Mouse (Mus musculus): ENCODE data around the gene Mthfr. TPM values are rescaled to one million over a fixed set of nuclear protein-coding genes. Genes with fewer than 3 reads are reported as not detected.
A peak's percentile ranks its signal among the peaks of the same experiment; 100 is the strongest.

The Mthfr gene
- polyA plus RNA-seq, 1 experiment from 2014 or later: 23.2 TPM

DNA sequence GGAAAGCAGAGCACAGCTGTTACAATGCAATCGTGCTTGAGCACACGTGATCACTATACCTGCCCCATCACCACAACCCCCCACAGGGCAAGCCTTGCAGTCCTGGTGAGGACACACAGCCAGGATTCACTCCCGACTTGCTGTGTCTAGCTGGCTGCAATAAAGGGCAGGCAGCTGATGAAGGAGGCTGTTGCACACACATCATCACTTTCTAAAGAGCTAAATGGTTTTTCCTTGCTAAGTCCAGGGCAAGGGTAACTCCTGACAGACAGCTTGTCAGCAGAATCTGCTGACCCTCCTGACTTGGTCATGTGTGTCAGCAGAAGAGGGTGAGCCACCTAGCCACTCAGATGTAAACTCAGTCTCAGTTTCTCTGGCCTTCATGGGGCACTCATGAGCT lies 21.9 kb upstream of the Mthfr start:
- Histone ChIP-seq H3K4me2 (no peak overlapping the region), H3K9me3 (no peaks in the 10 kb centered on the region), H3K4me1 (no peaks in the 10 kb centered on the region), H3K27me3 (replicated peaks) (no peaks in the 10 kb centered on the region), H3K9ac (no peak overlapping the region), H3K4me3 (no peak overlapping the region), H3K36me3 (replicated peaks) (peaks cover 89% of the 10 kb centered on the region), H3K27ac (no peak overlapping the region)
- WGBS: 81% methylated on average over 3 of the region's 3 CpGs
- no peak for ATAC-seq (replicated peaks)

DNA sequence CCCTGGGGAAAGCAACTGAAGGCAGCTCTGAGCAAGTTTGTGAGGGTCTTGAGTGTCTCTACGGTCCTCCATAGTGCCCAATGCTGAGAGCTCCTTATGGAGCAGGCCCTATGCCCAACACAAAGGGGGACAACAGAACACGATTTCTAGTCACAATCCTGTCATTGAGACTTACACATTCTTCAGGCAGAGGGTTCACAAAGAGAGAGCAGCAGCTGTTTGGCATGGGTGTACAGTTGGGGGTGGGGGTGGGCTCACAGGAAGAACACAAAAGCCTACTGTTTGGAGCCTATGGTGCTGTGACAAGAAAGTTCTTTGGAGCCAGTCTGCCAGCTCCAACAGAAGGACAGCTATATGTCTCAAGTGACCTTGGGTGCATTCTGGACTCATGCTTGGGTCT lies 20.5 kb upstream of the Mthfr start:
- Histone ChIP-seq H3K27ac (peak overlapping the region; percentile 43; the same call in 1 of the 2 replicates), H3K4me3 (no peak overlapping the region), H3K36me3 (replicated peaks) (peaks cover 89% of the 10 kb centered on the region), H3K4me2 (no peak overlapping the region), H3K27me3 (replicated peaks) (no peaks in the 10 kb centered on the region), H3K9ac (no peak overlapping the region), H3K9me3 (no peaks in the 10 kb centered on the region), H3K4me1 (no peaks in the 10 kb centered on the region)
- ATAC-seq (replicated peaks): peak; percentile 27; the same call in 1 of the 2 replicates
- WGBS: 39% methylated on average over 2 of the region's 2 CpGs

DNA sequence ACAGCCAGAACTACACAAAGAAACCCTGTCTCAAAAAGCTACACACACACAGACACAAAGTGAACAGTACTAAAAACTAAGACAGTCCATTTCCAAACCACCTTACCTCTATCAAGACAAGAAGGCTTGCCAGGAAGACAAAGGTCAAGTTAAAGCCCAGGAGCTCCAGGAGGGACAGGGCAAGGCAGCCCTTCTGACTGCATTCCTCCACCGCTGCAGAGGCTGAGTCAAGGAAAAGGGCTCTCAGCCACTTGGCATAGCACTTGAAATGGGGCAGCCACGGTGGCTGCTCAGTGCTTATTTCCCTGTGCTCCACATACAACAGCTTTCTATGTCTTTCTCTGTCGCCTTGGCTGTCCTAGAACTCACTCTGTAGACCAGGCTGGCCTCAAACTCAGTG lies 14.9 kb upstream of the Mthfr start:
- no peaks in the 10 kb centered on the region for H3K27me3 ChIP-seq (replicated peaks)
- H3K9me3 ChIP-seq: no peaks in the 10 kb centered on the region
- 92% methylated on average over 3 of the region's 3 CpGs for WGBS
- H3K27ac ChIP-seq: no peak overlapping the region
- H3K36me3 ChIP-seq (replicated peaks): peaks cover 75% of the 10 kb centered on the region
- no peak overlapping the region for H3K4me2 ChIP-seq
- H3K4me3 ChIP-seq: no peak overlapping the region
- 0 out of 2 replicates have a peak, but pooled peaks cover 3% of the 10 kb centered on the region for H3K4me1 ChIP-seq
- no peak for ATAC-seq (replicated peaks)
- no peak overlapping the region for H3K9ac ChIP-seq

GRCm38 (mm10) chr4:148029297-148029696 lies 9.6 kb upstream of the Mthfr start:
- Histone ChIP-seq H3K36me3 (replicated peaks) (peaks cover 38% of the 10 kb centered on the region), H3K4me2 (no peak overlapping the region), H3K4me1 (0 out of 2 replicates have a peak, but pooled peaks cover 8% of the 10 kb centered on the region), H3K9ac (no peak overlapping the region), H3K4me3 (no peak overlapping the region), H3K9me3 (no peaks in the 10 kb centered on the region), H3K27me3 (replicated peaks) (no peaks in the 10 kb centered on the region), H3K27ac (no peak overlapping the region)
- no peak for ATAC-seq (replicated peaks)
- 93% methylated on average over 7 of the region's 7 CpGs for WGBS

DNA sequence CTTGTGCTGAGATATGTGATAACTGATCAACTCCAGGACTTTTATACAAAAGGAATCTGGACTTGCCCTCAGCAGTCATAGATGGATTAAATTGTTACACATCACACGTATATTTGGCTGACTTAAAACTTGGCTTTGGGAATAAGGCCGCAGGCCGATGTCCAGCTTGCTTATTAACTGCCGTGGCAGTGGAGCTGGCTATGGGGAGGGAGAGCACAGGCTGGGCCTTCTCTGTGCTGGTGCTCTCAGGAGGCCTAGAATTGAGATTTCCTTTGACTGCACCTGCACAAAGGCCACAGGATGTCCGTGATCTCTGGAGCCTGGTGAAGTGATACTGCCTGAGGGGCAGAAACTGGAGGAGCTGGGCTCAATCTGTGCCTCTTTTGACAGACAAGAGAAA lies 8.4 kb upstream of the Mthfr start:
- WGBS: 85% methylated on average over 5 of the region's 5 CpGs
- Histone ChIP-seq H3K27ac (no peak overlapping the region), H3K4me1 (peaks cover 10% of the 10 kb centered on the region), H3K27me3 (replicated peaks) (no peaks in the 10 kb centered on the region), H3K4me2 (no peak overlapping the region), H3K9me3 (no peaks in the 10 kb centered on the region), H3K4me3 (no peak overlapping the region), H3K9ac (no peak overlapping the region), H3K36me3 (replicated peaks) (peaks cover 28% of the 10 kb centered on the region; the same call in 1 of the 2 replicates)
- ATAC-seq (replicated peaks): no peak

DNA sequence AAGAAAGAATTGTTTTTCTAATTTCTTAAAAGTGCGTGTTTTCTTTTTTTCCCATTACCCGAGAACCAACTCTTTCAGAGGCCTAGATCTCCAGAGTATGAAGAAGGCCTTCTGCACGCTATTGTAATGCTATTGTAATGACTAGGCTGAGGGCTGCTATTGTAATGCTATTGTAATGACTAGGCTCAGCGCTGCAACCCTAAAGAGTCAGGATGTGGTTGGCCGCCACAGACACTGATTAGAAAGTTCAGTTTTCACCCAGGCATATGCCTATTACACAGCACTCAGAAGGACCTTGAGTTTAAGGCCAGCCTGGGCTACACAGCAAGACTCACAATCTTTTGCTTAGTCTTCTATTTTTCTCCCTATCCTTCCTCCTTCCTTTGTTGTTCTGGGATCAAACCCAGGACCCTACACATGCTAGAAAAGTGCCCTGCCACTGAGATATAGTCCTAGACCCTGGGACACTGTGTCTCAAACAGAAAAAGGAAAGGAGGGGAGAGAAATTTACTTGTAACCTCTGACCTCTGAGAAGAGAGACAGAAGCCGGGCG lies 4.9 kb upstream of the Mthfr start:
- Histone ChIP-seq H3K4me3 (no peak overlapping the region), H3K27ac (no peak overlapping the region), H3K9me3 (no peaks in the 10 kb centered on the region), H3K27me3 (replicated peaks) (no peaks in the 10 kb centered on the region), H3K36me3 (replicated peaks) (peaks cover 8% of the 10 kb centered on the region; the same call in 1 of the 2 replicates), H3K4me1 (peaks cover 16% of the 10 kb centered on the region), H3K4me2 (no peak overlapping the region), H3K9ac (no peak overlapping the region)
- WGBS: 61% methylated on average over 7 of the region's 7 CpGs
- ATAC-seq (replicated peaks): no peak

DNA sequence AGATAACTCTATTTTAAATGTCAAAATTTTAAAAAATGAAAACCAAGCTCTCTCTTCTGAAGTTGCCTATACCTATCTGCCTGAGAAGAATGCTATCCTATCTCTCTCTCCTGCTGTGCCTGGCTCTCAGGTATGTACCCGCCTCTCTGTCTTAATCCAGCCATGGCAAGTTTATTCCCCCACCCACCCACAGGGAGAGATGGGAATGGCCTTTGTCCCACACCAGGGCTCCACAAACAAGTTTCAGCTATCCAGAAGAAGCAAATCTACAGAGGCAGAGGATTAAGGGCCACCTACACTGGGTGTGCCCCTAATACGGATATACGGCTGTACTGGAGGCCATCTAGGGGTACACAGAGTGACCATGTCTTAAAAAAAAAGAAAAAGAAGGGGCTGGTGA lies 3.4 kb upstream of the Mthfr start:
- ATAC-seq (replicated peaks): no peak
- Histone ChIP-seq H3K9ac (no peak overlapping the region), H3K4me1 (peaks cover 28% of the 10 kb centered on the region), H3K27me3 (replicated peaks) (no peaks in the 10 kb centered on the region), H3K9me3 (no peaks in the 10 kb centered on the region), H3K36me3 (replicated peaks) (no peaks in the 10 kb centered on the region), H3K27ac (no peak overlapping the region), H3K4me2 (no peak overlapping the region), H3K4me3 (no peak overlapping the region)
- 91% methylated on average over 3 of the region's 3 CpGs for WGBS

DNA sequence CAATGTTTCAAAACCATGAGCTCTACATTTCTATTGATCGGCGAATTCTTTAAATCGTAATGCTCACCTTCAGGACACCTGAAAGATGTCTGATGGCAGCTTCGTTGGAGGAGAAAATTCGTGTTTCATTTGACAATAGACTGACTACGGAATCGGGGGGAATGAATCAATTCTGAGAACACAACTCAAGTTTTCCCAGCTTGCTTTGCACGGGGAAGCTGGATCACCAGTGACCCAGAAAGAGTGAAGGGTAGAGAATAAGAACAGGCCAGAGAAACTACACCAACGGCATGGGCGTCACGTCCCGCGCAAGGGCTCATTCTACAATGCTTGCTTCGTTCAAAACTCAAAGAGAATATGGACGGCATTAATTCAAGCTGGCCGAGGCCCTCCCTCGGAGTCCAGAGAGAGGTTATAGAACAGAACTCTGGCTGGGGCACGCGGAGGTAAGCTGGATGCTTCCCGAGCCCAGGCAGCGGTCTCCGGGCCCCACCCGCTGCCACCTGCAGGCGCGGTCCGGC lies 738 bp upstream of the Mthfr start:
- peak overlapping the region; percentile 88 for H3K27ac ChIP-seq
- peak overlapping the region; percentile 70 for H3K4me3 ChIP-seq
- peak overlapping the region; percentile 77 for H3K9ac ChIP-seq
- H3K9me3 ChIP-seq: no peaks in the 10 kb centered on the region
- no peaks in the 10 kb centered on the region for H3K36me3 ChIP-seq (replicated peaks)
- 6% methylated on average over 26 of the region's 26 CpGs for WGBS
- H3K4me2 ChIP-seq: peak overlapping the region; percentile 50
- no peaks in the 10 kb centered on the region for H3K27me3 ChIP-seq (replicated peaks)
- peaks cover 55% of the 10 kb centered on the region for H3K4me1 ChIP-seq
- no peak; the same call in 1 of the 2 replicates for ATAC-seq (replicated peaks)

DNA sequence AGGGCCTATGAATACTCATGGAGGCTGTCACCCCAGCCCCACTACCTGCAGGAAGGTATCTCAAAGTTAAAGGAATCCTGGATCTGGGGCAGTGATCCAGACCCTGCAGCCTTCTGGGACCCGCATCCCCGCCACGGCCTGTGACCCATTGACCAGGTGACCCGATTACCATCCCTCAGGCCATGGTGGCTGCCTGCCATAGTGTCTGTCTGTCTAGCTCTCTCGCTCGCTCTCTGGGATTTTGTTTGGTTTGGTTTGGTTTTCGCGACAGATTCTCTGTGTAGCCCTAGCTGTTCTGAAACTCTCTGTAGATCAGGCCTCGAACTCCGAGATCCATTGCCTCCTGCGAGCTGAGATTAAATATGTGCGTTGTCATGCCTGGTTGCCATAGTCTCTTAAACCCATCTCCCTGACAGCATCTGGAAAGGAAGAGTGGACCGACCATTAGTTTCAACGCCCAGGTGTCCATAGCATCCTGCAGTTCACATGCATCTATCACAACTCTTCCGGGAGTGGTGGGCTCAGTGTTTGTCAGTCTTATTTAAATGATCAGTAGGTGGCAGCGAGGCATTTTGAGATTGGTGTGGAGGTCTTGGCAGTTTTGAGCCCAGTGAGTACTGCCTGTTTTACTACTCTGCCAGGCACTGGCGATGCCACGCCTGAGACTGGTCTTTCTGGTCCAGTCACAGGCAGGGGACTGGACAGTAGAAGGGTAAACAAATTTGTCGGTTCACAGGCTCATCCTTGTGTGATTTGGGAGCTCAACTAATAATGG lies 564 bp downstream of the Mthfr start:
- H3K27ac ChIP-seq: peak overlapping the region; percentile 88
- WGBS: 20% methylated on average over 19 of the region's 19 CpGs

DNA sequence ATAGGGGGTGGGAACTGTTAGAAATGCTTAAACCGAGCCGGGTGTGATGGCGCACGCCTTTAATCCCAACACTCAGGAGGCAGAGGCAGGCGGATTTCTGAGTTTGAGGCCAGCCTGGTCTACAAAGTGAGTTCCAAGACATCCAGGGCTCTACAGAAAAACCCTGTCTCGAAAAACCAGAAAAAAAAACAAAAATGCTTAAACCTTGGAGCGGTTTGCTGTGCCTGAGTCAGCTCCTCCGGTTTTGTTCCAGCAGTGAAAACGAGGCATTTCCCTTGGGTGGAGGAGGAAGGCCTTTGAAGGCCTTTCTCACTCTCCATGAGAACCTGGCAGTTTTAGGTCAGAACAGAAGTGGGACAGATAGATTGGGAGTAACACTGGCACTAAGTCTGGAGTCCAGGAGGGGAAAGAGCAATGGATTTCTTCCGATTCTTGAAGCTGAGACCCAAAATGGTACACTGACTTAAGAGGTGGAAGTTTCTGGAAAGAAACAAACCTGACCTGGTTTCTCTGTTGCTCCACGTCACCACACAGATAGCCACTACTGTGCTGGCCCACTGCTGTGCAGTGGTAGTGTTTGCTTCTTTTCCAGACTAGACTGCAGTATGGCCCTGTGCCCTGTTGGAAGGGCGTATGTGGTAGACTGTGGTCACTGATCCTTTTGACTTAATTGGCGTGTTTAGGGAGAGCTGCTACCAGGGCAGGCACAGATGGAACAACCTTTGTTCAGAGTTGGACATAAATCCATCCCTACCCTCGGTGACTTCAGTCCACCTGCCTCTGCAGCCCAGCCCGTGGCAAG lies 1.4 kb downstream of the Mthfr start:
- no peak for ATAC-seq (replicated peaks)
- no peaks in the 10 kb centered on the region for H3K36me3 ChIP-seq (replicated peaks)
- 53% methylated on average over 15 of the region's 15 CpGs for WGBS
- H3K4me2 ChIP-seq: peak overlapping the region; percentile 73
- H3K4me3 ChIP-seq: peak overlapping the region; percentile 70
- H3K9ac ChIP-seq: peak overlapping the region; percentile 59; the same call in 1 of the 2 replicates
- peaks cover 59% of the 10 kb centered on the region for H3K4me1 ChIP-seq
- no peaks in the 10 kb centered on the region for H3K9me3 ChIP-seq
- no peaks in the 10 kb centered on the region for H3K27me3 ChIP-seq (replicated peaks)
- peak overlapping the region; percentile 88 for H3K27ac ChIP-seq

More for the DNA sequence above, 564 bp downstream of the Mthfr start:
- peak overlapping the region; percentile 70 for H3K4me3 ChIP-seq
- peaks cover 57% of the 10 kb centered on the region for H3K4me1 ChIP-seq
- no peak for ATAC-seq (replicated peaks)
- H3K4me2 ChIP-seq: peak overlapping the region; percentile 73
- no peaks in the 10 kb centered on the region for H3K36me3 ChIP-seq (replicated peaks)
- no peaks in the 10 kb centered on the region for H3K9me3 ChIP-seq
- peak overlapping the region; percentile 59 for H3K9ac ChIP-seq
- no peaks in the 10 kb centered on the region for H3K27me3 ChIP-seq (replicated peaks)

GRCm38 (mm10) chr4:148040933-148041610 lies 2.2 kb downstream of the Mthfr start:
- H3K4me2 ChIP-seq: peak overlapping the region; percentile 73
- H3K4me1 ChIP-seq: peaks cover 57% of the 10 kb centered on the region
- H3K9ac ChIP-seq: peak overlapping the region; percentile 44
- H3K36me3 ChIP-seq (replicated peaks): no peaks in the 10 kb centered on the region
- WGBS: under 1% methylated on average over 19 of the region's 19 CpGs
- no peaks in the 10 kb centered on the region for H3K27me3 ChIP-seq (replicated peaks)
- H3K4me3 ChIP-seq: peak overlapping the region; percentile 70
- peak overlapping the region; percentile 88 for H3K27ac ChIP-seq
- ATAC-seq (replicated peaks): 0 out of 2 replicates have a peak, but pooled peaks have one; percentile 11
- H3K9me3 ChIP-seq: no peaks in the 10 kb centered on the region

Measured in midbrain, embryonic 15.5 days (tissue).